Mouse (Mus musculus): ENCODE results near the gene Ksr1. TPM values are rescaled to one million over a fixed set of nuclear protein-coding genes. Genes with fewer than 3 reads are reported as not detected.

The Ksr1 gene
- polyA plus RNA-seq, 1 experiment from 2014 or later = 0.81 TPM

GRCm38 (mm10) chr11:79037555-79037954 is 108.7 kb downstream of the Ksr1 start:
- Histone ChIP-seq H3K4me1 (ENCODE audit: insufficient read depth) (peaks cover 3% of the 10 kb centered on the region; the same call in 1 of the 2 replicates), H3K27ac (ENCODE audit: low read depth) (no peak overlapping the region), H3K9me3 (ENCODE audit: low read length) (no peaks in the 10 kb centered on the region), H3K4me3 (ENCODE audit: low read depth, low read length) (no peak overlapping the region), H3K27me3 (ENCODE audit: insufficient read depth, low read length) (no peaks in the 10 kb centered on the region), H3K4me2 (ENCODE audit: low read depth, low read length) (no peak overlapping the region), H3K36me3 (replicated peaks; ENCODE audit: insufficient read depth, low read length) (peaks cover 1% of the 10 kb centered on the region), H3K9ac (replicated peaks) (no peak overlapping the region)
- 61% methylated on average over 12 of the region's 12 CpGs for WGBS (ENCODE audit: insufficient replicate concordance)
- TF ChIP-seq EP300 (IDR thresholded peaks at IDR 0.05; ENCODE audit: low read depth) (no peak), CTCF (IDR thresholded peaks at IDR 0.05; ENCODE audit: low read depth) (no peak)
- DNase-seq (no peak), ATAC-seq (no peak)

GRCm38 (mm10) chr11:79036324-79036723 is 109.9 kb downstream of the Ksr1 start:
- Histone ChIP-seq H3K27me3 (ENCODE audit: insufficient read depth, low read length) (no peaks in the 10 kb centered on the region), H3K4me2 (ENCODE audit: low read depth, low read length) (no peak overlapping the region), H3K4me3 (ENCODE audit: low read depth, low read length) (no peak overlapping the region), H3K9ac (replicated peaks) (no peak overlapping the region), H3K9me3 (ENCODE audit: low read length) (no peaks in the 10 kb centered on the region), H3K27ac (ENCODE audit: low read depth) (no peak overlapping the region), H3K36me3 (replicated peaks; ENCODE audit: insufficient read depth, low read length) (no peaks in the 10 kb centered on the region), H3K4me1 (ENCODE audit: insufficient read depth) (peaks cover 3% of the 10 kb centered on the region; the same call in 1 of the 2 replicates)
- 78% methylated on average over 13 of the region's 13 CpGs for WGBS (ENCODE audit: insufficient replicate concordance)
- ATAC-seq = no peak
- DNase-seq = no peak
- no peak for TF ChIP-seq CTCF (IDR thresholded peaks at IDR 0.05; ENCODE audit: low read depth)
- TF ChIP-seq EP300 (IDR thresholded peaks at IDR 0.05; ENCODE audit: low read depth) = no peak

- no peak for ATAC-seq
- no peaks in the 10 kb centered on the region for H3K36me3 ChIP-seq (replicated peaks; ENCODE audit: insufficient read depth, low read length)
- no peak overlapping the region for H3K4me3 ChIP-seq (ENCODE audit: low read depth, low read length)
- DNase-seq = no peak
- no peak overlapping the region for H3K4me2 ChIP-seq (ENCODE audit: low read depth, low read length)
- no peak for TF ChIP-seq CTCF (IDR thresholded peaks at IDR 0.05; ENCODE audit: low read depth)
- TF ChIP-seq EP300 (IDR thresholded peaks at IDR 0.05; ENCODE audit: low read depth) = no peak
- no peak overlapping the region for H3K9ac ChIP-seq (replicated peaks)
- H3K9me3 ChIP-seq (ENCODE audit: low read length) = no peaks in the 10 kb centered on the region
- WGBS (ENCODE audit: insufficient replicate concordance) = 39% methylated on average over 11 of the region's 11 CpGs
- H3K4me1 ChIP-seq (ENCODE audit: insufficient read depth) = peaks cover 3% of the 10 kb centered on the region; the same call in 1 of the 2 replicates
- no peak overlapping the region for H3K27ac ChIP-seq (ENCODE audit: low read depth)
- no peaks in the 10 kb centered on the region for H3K27me3 ChIP-seq (ENCODE audit: insufficient read depth, low read length)
Measured at GRCm38 (mm10) chr11:79033636-79034035, 112.6 kb downstream of the Ksr1 start.

- WGBS (ENCODE audit: insufficient replicate concordance) = 71% methylated on average over 12 of the region's 12 CpGs
- Histone ChIP-seq H3K27ac (ENCODE audit: low read depth) (no peak overlapping the region), H3K9ac (replicated peaks) (no peak overlapping the region), H3K36me3 (replicated peaks; ENCODE audit: insufficient read depth, low read length) (no peaks in the 10 kb centered on the region), H3K9me3 (ENCODE audit: low read length) (no peaks in the 10 kb centered on the region), H3K4me3 (ENCODE audit: low read depth, low read length) (no peak overlapping the region), H3K4me1 (ENCODE audit: insufficient read depth) (peaks cover 3% of the 10 kb centered on the region; the same call in 1 of the 2 replicates), H3K27me3 (ENCODE audit: insufficient read depth, low read length) (no peaks in the 10 kb centered on the region), H3K4me2 (ENCODE audit: low read depth, low read length) (no peak overlapping the region)
- TF ChIP-seq EP300 (IDR thresholded peaks at IDR 0.05; ENCODE audit: low read depth) (no peak), CTCF (IDR thresholded peaks at IDR 0.05; ENCODE audit: low read depth) (no peak)
- ATAC-seq (no peak), DNase-seq (no peak)
Measured at GRCm38 (mm10) chr11:79033021-79033420, 113.2 kb downstream of the Ksr1 start.

- H3K4me3 ChIP-seq (ENCODE audit: low read depth, low read length) = no peak overlapping the region
- TF ChIP-seq EP300 (IDR thresholded peaks at IDR 0.05; ENCODE audit: low read depth) (no peak), CTCF (IDR thresholded peaks at IDR 0.05; ENCODE audit: low read depth) (no peak)
- no peaks in the 10 kb centered on the region for H3K9me3 ChIP-seq (ENCODE audit: low read length)
- H3K27ac ChIP-seq (ENCODE audit: low read depth) = no peak overlapping the region
- no peak overlapping the region for H3K4me2 ChIP-seq (ENCODE audit: low read depth, low read length)
- H3K27me3 ChIP-seq (ENCODE audit: insufficient read depth, low read length) = no peaks in the 10 kb centered on the region
- no peaks in the 10 kb centered on the region for H3K36me3 ChIP-seq (replicated peaks; ENCODE audit: insufficient read depth, low read length)
- WGBS (ENCODE audit: insufficient replicate concordance) = 76% methylated on average over 5 of the region's 5 CpGs
- DNase-seq (no peak), ATAC-seq (no peak)
- no peak overlapping the region; the same call in 1 of the 2 replicates for H3K9ac ChIP-seq (replicated peaks)
- H3K4me1 ChIP-seq (ENCODE audit: insufficient read depth) = peaks cover 3% of the 10 kb centered on the region; the same call in 1 of the 2 replicates
Measured at GRCm38 (mm10) chr11:79031452-79031746, 114.8 kb downstream of the Ksr1 start.

- Histone ChIP-seq H3K4me1 (ENCODE audit: insufficient read depth) (peaks cover 3% of the 10 kb centered on the region; the same call in 1 of the 2 replicates), H3K4me3 (ENCODE audit: low read depth, low read length) (no peak overlapping the region), H3K36me3 (replicated peaks; ENCODE audit: insufficient read depth, low read length) (no peaks in the 10 kb centered on the region), H3K9me3 (ENCODE audit: low read length) (no peaks in the 10 kb centered on the region), H3K27ac (ENCODE audit: low read depth) (no peak overlapping the region), H3K27me3 (ENCODE audit: insufficient read depth, low read length) (no peaks in the 10 kb centered on the region), H3K9ac (replicated peaks) (no peak overlapping the region; the same call in 1 of the 2 replicates), H3K4me2 (ENCODE audit: low read depth, low read length) (no peak overlapping the region)
- 52% methylated on average over 19 of the region's 19 CpGs for WGBS (ENCODE audit: insufficient replicate concordance)
- no peak for TF ChIP-seq EP300 (IDR thresholded peaks at IDR 0.05; ENCODE audit: low read depth)
- peak; percentile 98 for TF ChIP-seq CTCF (IDR thresholded peaks at IDR 0.05; ENCODE audit: low read depth)
- no peak for ATAC-seq
- DNase-seq = peak; percentile 87
Measured at GRCm38 (mm10) chr11:79030570-79031451, 115.4 kb downstream of the Ksr1 start.

Data from liver, postnatal 0 days (tissue).